In genomic region chr3:122226972-122227371, GRCm38 (mm10) we compare ENCODE assay signal across 7 mouse cellular contexts. TPM values are rescaled to one million over a fixed set of nuclear protein-coding genes. Genes with fewer than 3 reads are reported as not detected.
DNase-seq lines count a peak whose midpoint lies in the region; ATAC-seq and TF ChIP-seq lines count a peak whose summit lies in the region.
"Not testable (repeated sequence)": the region's sequence is repeated elsewhere in the genome, so short reads cannot be mapped to it uniquely, and the experiment has no call there.

No protein-coding gene starts in this region.

- not testable (repeated sequence) for H3K36me3 ChIP-seq in MEL (ENCODE audit: control insufficient read depth in 1 of 2, insufficient read depth in 2 of 2, low read length in 2 of 2); heart, embryonic 10.5 days; heart, embryonic 12.5 days; heart, embryonic 14.5 days (ENCODE audit: control insufficient read depth, insufficient read depth, low read length); heart, embryonic 16.5 days (ENCODE audit: control insufficient read depth, insufficient read depth); myocyte (ENCODE audit: control insufficient read depth, insufficient read depth)

- H3K4me1 ChIP-seq in MEL (ENCODE audit: control insufficient read depth in 1 of 2, insufficient read depth in 2 of 2, low read length in 2 of 2); heart, embryonic 10.5 days; heart, embryonic 12.5 days (replicated peaks); heart, embryonic 14.5 days (ENCODE audit: control insufficient read depth in 2 of 2, insufficient read depth in 2 of 2, low read length in 2 of 2); heart, embryonic 16.5 days (ENCODE audit: control insufficient read depth, insufficient read depth, low read length): not testable (repeated sequence)

- TF ChIP-seq EP300 in MEL (IDR thresholded peaks at IDR 0.05; ENCODE audit: low read depth in 1 of 2, low read length in 2 of 2): not testable (repeated sequence)

- TF ChIP-seq RAD21 in MEL (IDR thresholded peaks at IDR 0.05; ENCODE audit: low read depth, low read length): not testable (repeated sequence)

- peak overlapping the region; percentile 50 for H3K4me2 ChIP-seq in heart, embryonic 12.5 days
- peak overlapping the region; percentile 44 for H3K4me2 ChIP-seq in heart, embryonic 14.5 days (ENCODE audit: low read length)
- peak overlapping the region; percentile 55 for H3K4me2 ChIP-seq in heart, embryonic 16.5 days (ENCODE audit: low read depth, low read length)
- peak overlapping the region; percentile 30 for H3K4me2 ChIP-seq in myocyte (ENCODE audit: low read depth)

- H3K9me3 ChIP-seq in MEL (replicated peaks; ENCODE audit: insufficient read depth, low read length); heart, embryonic 10.5 days; heart, embryonic 12.5 days (replicated peaks); heart, embryonic 14.5 days (ENCODE audit: control insufficient read depth, low read length); heart, embryonic 16.5 days (replicated peaks; ENCODE audit: control insufficient read depth, low read length): not testable (repeated sequence)

- not testable (repeated sequence) for H3K4me3 ChIP-seq in MEL (ENCODE audit: control insufficient read depth in 1 of 2, insufficient read depth in 1 of 2, low read depth in 2 of 2, low read length in 2 of 2); heart, embryonic 10.5 days; heart, embryonic 12.5 days; heart, embryonic 14.5 days (ENCODE audit: control insufficient read depth in 1 of 2, insufficient read depth in 1 of 2, low read depth in 1 of 2, low read length in 2 of 2); myocyte
- H3K4me3 ChIP-seq in heart, embryonic 16.5 days (ENCODE audit: low read length): peak overlapping the region; percentile 12

- peak; percentile 38 for DNase-seq in MEL (ENCODE audit: low read depth, low spot score)
- DNase-seq in heart, embryonic 10.5 days (ENCODE audit: low spot score): peak; percentile 70

- not testable (repeated sequence) for H3K27me3 ChIP-seq in MEL (ENCODE audit: control insufficient read depth in 1 of 2, insufficient read depth in 2 of 2, low read length in 2 of 2); heart, embryonic 10.5 days (ENCODE audit: insufficient read depth, poor library complexity, severe bottlenecking); heart, embryonic 12.5 days (replicated peaks); heart, embryonic 14.5 days (ENCODE audit: control insufficient read depth, insufficient read depth, low read length); heart, embryonic 16.5 days (ENCODE audit: control insufficient read depth, insufficient read depth, low read length); myocyte (ENCODE audit: control insufficient read depth, insufficient read depth, insufficient read length)

- not testable (repeated sequence) for TF ChIP-seq CTCF in MEL (IDR thresholded peaks at IDR 0.05 in 2 of 3, conservative IDR thresholded peaks at IDR 0.05 in 1 of 3; ENCODE audit: control insufficient read depth in 1 of 3, insufficient read depth in 1 of 3, low read depth in 2 of 3, low read length in 3 of 3, poor library complexity in 1 of 3, severe bottlenecking in 1 of 3)

- H3ac ChIP-seq in myocyte (ENCODE audit: control insufficient read depth, insufficient read length): not testable (repeated sequence)

- not testable (repeated sequence) for H3K27ac ChIP-seq in MEL (ENCODE audit: control insufficient read depth, low read depth, low read length); heart, embryonic 10.5 days; heart, embryonic 12.5 days (ENCODE audit: poor library complexity, severe bottlenecking); heart, embryonic 14.5 days (replicated peaks in 1 of 2; ENCODE audit: control insufficient read depth in 1 of 2, insufficient read depth in 1 of 2, low read depth in 2 of 2, low read length in 2 of 2); heart, embryonic 16.5 days (ENCODE audit: low read length)

- 45% methylated on average over 6 of the region's 6 CpGs for WGBS in heart, embryonic 10.5 days
- 41% methylated on average over 6 of the region's 6 CpGs for WGBS in heart, embryonic 12.5 days
- WGBS in heart, embryonic 14.5 days: 22% methylated on average over 6 of the region's 6 CpGs
- WGBS in heart, embryonic 16.5 days: 36% methylated on average over 6 of the region's 6 CpGs

- H3K79me2 ChIP-seq in MEL (ENCODE audit: control insufficient read depth, insufficient read depth, low read length, poor library complexity); myocyte (ENCODE audit: control insufficient read depth, insufficient read depth): not testable (repeated sequence)

- not testable (repeated sequence) for H3K9ac ChIP-seq in MEL (ENCODE audit: control insufficient read depth, low read depth, low read length, poor library complexity, severe bottlenecking); heart, embryonic 12.5 days; heart, embryonic 14.5 days (ENCODE audit: low read length); heart, embryonic 16.5 days (ENCODE audit: low read length)

- TF ChIP-seq POLR2A in MEL (IDR thresholded peaks at IDR 0.05; ENCODE audit: control insufficient read depth in 1 of 2, insufficient read depth in 1 of 2, low read depth in 1 of 2, low read length in 2 of 2, poor library complexity in 1 of 2); myocyte (IDR thresholded peaks at IDR 0.05; ENCODE audit: insufficient read length, low read depth): not testable (repeated sequence)

- ATAC-seq in heart, embryonic 12.5 days (ENCODE audit: insufficient number of reproducible peaks, low FRiP score); heart, embryonic 14.5 days (ENCODE audit: insufficient number of reproducible peaks, insufficient read depth, low FRiP score, low read depth); heart, embryonic 16.5 days (replicated peaks; ENCODE audit: extremely low read depth, insufficient read depth, low FRiP score): not testable (repeated sequence)
- 0 out of 2 replicates have a peak, but pooled peaks have one; percentile 34 for ATAC-seq in megakaryocyte-erythroid progenitor cell, adult 5-6 weeks (replicated peaks; ENCODE audit: low FRiP score, low TSS enrichment, poor library complexity, severe bottlenecking)

TF ChIP-seq in MEL, 35 proteins besides CTCF, POLR2A, EP300 and RAD21:
- TF ChIP-seq ETS1 (IDR thresholded peaks at IDR 0.05; ENCODE audit: low read depth, low read length) (0 out of 2 replicates have a peak, but pooled peaks have one; percentile 13), GATA1 (IDR thresholded peaks at IDR 0.05; ENCODE audit: low read depth, low read length) (0 out of 2 replicates have a peak, but pooled peaks have one; percentile 6), MXI1 (IDR thresholded peaks at IDR 0.05; ENCODE audit: low read depth, low read length) (peak; percentile 27; the same call in 1 of the 2 replicates), USF1 (IDR thresholded peaks at IDR 0.05; ENCODE audit: low read depth, low read length) (0 out of 2 replicates have a peak, but pooled peaks have one; percentile 12)

RNA-seq across cellular contexts. Expression of gene Gclm, which starts 18.4 kb away (rescaled TPM):
- 121 and 123 TPM in 2 replicates for total RNA-seq in MEL (2012; rRNA removed)
- polyA plus RNA-seq in MEL (2012; ENCODE audit: insufficient read depth in 1 of 2, insufficient read length in 2 of 2, low read depth in 1 of 2, low replicate concordance in 2 of 2, missing spikeins in 1 of 2) (100 to 1,000 TPM; 174 to 334 TPM), myocyte (2012; fragmentation: generic; extraction: Trizol) (23.2 TPM)
- 76.0 and 81.2 TPM in 2 replicates for polyA plus RNA-seq in heart, embryonic 10.5 days (2016; fragmentation: Nextera tagmentation; extraction: Ambion mirVana)
- polyA plus RNA-seq in heart, embryonic 12.5 days (2016; fragmentation: Nextera tagmentation; extraction: Ambion mirVana): 108 and 122 TPM in 2 replicates
- 60.0 and 69.3 TPM in 2 replicates for polyA plus RNA-seq in heart, embryonic 14.5 days (2014; fragmentation: Nextera tagmentation; extraction: Ambion mirVana)
- 52.5 and 59.9 TPM in 2 replicates for polyA plus RNA-seq in heart, embryonic 16.5 days (2015; fragmentation: Nextera tagmentation; extraction: Ambion mirVana)
- 293 and 359 TPM in 2 replicates for total RNA-seq in megakaryocyte-erythroid progenitor cell, adult 5-6 weeks (2014; fragmentation: Nextera tagmentation)
- 158 and 161 TPM in 2 replicates for total RNA-seq in megakaryocyte-erythroid progenitor cell, adult 5-6 weeks (2017)

RNA-seq across cellular contexts. Expression of gene Dnttip2, which starts 47.2 kb away (rescaled TPM):
- 70.6 and 84.4 TPM in 2 replicates for total RNA-seq in MEL (2012; rRNA removed)
- polyA plus RNA-seq in MEL (2012; ENCODE audit: insufficient read depth in 1 of 2, insufficient read length in 2 of 2, low read depth in 1 of 2, low replicate concordance in 2 of 2, missing spikeins in 1 of 2): 10 to 100 TPM in 1 of 2 experiments, not detected in 1; 90.5 TPM
- 53.1 and 77.4 TPM in 2 replicates for polyA plus RNA-seq in heart, embryonic 10.5 days (2016; fragmentation: Nextera tagmentation; extraction: Ambion mirVana)
- polyA plus RNA-seq in heart, embryonic 12.5 days (2016; fragmentation: Nextera tagmentation; extraction: Ambion mirVana): 50.1 and 53.4 TPM in 2 replicates
- 41.1 and 42.9 TPM in 2 replicates for polyA plus RNA-seq in heart, embryonic 14.5 days (2014; fragmentation: Nextera tagmentation; extraction: Ambion mirVana)
- 37.8 and 42.4 TPM in 2 replicates for polyA plus RNA-seq in heart, embryonic 16.5 days (2015; fragmentation: Nextera tagmentation; extraction: Ambion mirVana)
- total RNA-seq in megakaryocyte-erythroid progenitor cell, adult 5-6 weeks (2014; fragmentation: Nextera tagmentation): 87.8 and 97.9 TPM in 2 replicates
- total RNA-seq in megakaryocyte-erythroid progenitor cell, adult 5-6 weeks (2017): 179 and 194 TPM in 2 replicates
- polyA plus RNA-seq in myocyte (2012; fragmentation: generic; extraction: Trizol): 18.5 TPM
